Mouse (Mus musculus): ENCODE measurements around the gene Rpn2.

Gene Rpn2

DNA sequence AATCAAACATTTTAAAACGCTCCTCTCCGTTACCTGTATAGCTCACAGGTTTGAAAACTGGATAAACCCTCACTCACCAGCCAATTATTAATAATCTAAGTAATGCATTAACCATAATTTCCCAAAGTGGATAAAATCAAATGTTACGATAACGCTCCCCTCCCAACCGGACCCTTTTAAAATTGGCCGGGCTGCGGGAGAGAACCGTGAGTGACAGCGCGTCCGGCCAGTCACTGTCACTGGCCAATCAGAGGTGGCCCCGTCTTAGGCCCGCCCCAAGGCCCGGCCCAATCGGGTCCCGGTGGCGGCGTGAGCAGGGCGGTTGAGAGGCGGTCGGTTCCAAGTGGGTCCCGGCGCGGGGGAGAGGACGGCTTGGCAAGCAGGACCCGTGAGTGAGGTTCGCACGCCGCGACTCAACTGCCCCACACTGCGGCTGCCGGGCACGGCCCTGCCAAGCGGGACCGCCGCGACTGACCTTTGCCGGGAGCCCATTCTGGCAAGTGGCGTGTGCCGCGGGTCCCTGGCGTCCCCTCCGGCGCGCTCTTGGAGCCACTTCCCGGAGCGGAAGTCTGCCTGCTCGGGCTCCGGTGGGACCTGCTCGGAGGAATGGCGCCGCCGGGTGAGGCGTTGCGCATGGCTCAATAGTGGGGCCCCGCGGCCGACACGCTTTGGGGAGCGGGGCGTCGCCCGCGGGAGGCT lies at the start of gene Rpn2:
Gene Rpn2, plus strand, starts transcription at position 301 of the 699 bp plus-strand sequence.
- DNase-seq (ENCODE audit: inconsistent age in 2 of 2, low spot score in 1 of 2) = peak; percentile 97 to 99

DNA sequence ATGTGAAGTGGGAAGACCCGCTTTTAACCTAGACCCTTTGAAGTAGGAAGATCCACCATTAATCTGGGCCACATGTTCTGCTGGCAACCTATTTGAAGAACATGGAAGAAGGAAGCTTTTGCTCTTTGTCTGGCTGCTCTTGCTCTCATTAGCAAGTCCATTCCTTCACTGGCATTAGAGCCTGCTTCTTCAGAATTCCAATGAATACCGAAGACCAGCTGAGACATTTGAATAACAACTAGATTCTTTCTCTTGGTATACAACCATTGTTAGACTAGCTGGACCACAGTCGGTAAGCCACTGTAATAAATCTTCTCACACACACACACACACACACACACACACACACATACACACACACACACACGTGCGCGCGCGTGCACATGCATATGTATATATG lies 42.9 kb upstream of the Rpn2 start:
- no peak for DNase-seq (ENCODE audit: inconsistent age in 2 of 2, low spot score in 1 of 2)

GRCm38 (mm10) chr2:157245001-157245400 lies 33.8 kb upstream of the Rpn2 start:
- peak; percentile 18 to 65 for DNase-seq (ENCODE audit: inconsistent age in 2 of 2, low spot score in 1 of 2)

- DNase-seq (ENCODE audit: inconsistent age in 2 of 2, low spot score in 1 of 2) = no peak
These were observed 33.2 kb upstream of the Rpn2 start for GRCm38 (mm10) chr2:157245603-157246002.

DNA sequence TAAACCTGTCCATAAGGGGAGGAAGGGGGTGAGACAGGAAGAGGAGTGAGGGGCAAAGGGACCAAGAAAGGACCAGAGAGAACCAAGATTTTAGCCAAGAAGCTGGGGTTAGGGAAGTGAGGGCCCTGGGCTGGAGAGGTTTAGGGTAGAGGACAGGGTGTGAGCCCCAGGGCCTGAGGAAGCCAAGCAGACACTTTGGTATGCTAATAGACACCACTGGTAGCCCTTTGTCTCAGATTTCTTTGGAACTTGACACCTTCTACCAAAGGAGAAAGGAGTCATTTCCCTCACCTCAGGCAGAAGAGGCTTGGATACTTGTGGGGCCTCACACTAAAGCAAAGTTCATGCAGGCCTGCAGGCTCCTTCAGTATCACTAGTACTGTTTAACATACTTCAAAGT lies 30.7 kb upstream of the Rpn2 start:
- DNase-seq (ENCODE audit: inconsistent age in 2 of 2, low spot score in 1 of 2) = no peak

- DNase-seq (ENCODE audit: inconsistent age in 2 of 2, low spot score in 1 of 2) = peak; percentile 45 to 86
These were observed 19.1 kb upstream of the Rpn2 start for GRCm38 (mm10) chr2:157259720-157260119.

GRCm38 (mm10) chr2:157261930-157262329 lies 16.9 kb upstream of the Rpn2 start:
- no peak for DNase-seq (ENCODE audit: inconsistent age in 2 of 2, low spot score in 1 of 2)

- DNase-seq (ENCODE audit: inconsistent age in 2 of 2, low spot score in 1 of 2) = no peak
These were observed 16.3 kb upstream of the Rpn2 start for GRCm38 (mm10) chr2:157262506-157262905.

DNA sequence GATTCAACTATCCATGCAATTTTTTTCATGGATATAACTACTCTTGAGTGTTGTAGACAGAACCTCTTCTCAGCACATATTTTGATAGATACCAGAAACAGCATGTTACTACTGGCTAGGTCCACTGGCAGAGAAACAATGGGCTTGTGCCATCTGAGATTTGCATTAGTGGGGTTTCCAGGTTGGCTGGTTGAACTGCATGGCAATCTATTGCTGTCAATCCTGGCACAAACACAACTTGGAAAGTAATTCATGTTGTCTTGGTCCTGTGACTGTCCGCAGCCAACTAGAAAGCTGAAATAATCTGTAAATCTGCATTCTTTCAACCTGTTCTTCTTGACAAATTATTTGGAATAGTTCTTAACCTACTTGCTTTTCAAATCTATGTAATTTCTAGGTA lies 15.7 kb upstream of the Rpn2 start:
- no peak for DNase-seq (ENCODE audit: inconsistent age in 2 of 2, low spot score in 1 of 2)

DNA sequence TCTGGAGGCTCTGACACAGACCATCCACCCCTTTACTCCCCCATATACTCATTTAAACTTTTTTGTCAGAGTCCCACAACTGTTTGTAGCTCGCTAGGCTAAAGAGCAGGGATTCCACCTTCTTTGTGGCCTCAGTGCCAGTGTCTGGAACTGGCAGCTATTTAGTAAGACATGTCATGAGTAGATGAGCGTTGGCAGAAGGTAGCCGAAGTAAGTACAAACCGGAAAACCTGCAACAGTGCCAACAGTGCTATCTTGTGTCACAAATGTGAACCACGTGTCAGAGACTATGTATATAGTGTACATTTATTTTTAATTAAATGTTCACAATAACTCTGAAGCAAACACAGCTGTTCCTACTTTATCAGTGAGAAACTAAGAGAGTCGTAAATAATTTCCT lies 15.0 kb upstream of the Rpn2 start:
- DNase-seq (ENCODE audit: inconsistent age in 2 of 2, low spot score in 1 of 2) = no peak

- no peak for DNase-seq (ENCODE audit: inconsistent age in 2 of 2, low spot score in 1 of 2)
These were observed 591 bp downstream of the Rpn2 start, which contains the start of gene Mroh8 for GRCm38 (mm10) chr2:157279416-157279800. TSS of gene Mroh8 (minus strand) at chr2:157279549.

- DNase-seq (ENCODE audit: inconsistent age in 2 of 2, low spot score in 1 of 2) = no peak
These were observed 4.5 kb downstream of the Rpn2 start for GRCm38 (mm10) chr2:157283321-157283720.

DNA sequence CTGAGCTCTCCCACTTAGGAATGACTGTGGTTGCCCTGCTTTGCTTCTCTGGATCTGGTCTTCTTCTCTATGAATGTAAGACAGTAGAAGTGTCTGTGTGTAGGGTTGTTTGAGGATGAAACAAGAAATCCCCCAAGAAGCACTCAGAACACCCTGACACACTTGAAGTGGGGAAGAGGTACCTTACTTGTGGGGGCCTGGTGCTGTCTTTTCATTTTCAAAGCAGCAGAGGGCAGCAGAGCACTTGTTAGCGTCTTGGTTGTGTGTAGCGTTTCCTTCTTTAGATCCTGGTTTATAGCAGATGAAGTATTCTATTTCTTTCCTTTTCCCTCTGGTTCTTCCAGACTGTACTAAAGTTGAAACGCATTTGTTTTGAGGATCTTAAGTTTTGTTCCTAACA lies 8.7 kb downstream of the Rpn2 start:
- DNase-seq (ENCODE audit: inconsistent age in 2 of 2, low spot score in 1 of 2) = peak; percentile 23 to 74

DNA sequence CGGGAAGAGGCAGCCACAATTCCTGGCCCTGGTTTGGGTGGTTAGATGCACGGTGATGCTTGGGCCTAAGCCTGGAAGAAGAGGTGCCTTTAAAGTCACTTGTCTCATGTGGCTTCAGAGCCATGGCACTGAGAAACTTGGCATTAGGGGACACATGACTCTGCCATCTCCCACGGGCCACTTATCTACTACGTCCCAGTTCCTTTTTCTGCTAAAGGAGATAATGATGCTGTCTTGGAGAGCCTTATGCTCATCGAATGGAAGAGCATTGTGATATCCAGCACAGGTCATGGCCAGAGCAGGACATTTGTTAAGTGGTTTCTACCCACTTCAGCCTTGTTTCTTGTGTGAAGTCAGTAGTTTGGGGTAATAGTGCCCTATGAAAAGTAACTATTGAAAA lies 10.2 kb downstream of the Rpn2 start:
- no peak for DNase-seq (ENCODE audit: inconsistent age in 2 of 2, low spot score in 1 of 2)

GRCm38 (mm10) chr2:157292093-157292492 lies 13.3 kb downstream of the Rpn2 start:
- DNase-seq (ENCODE audit: inconsistent age in 2 of 2, low spot score in 1 of 2) = peak; percentile 61 to 85

DNA sequence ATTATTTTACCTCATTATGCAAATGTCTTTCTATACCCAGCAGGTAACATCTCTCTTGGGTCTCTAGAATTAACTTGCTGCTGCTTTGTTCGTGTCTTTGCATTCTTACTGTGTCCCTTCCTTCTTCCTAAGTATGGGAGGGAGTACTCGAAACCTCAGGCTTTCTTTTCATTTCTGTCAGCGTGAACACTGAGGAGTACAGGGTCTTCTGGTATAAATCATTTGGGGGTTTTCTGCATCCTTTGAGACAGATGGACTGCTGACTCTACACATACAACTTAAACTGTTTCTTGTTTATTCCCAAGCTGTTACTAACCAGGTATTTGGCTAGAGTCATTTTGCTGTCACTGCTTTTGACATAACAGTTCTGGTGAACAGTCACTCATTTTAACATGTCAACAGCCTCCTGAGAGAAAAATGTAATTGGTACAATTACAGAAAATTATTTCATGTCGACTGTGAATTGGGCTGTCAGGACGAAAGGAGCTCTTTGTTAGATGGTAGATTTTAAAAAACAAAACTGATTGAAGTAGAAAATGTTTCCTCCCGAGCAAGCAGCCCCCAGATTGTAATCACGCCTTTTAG lies 17.4 kb downstream of the Rpn2 start:
- no peak for DNase-seq (ENCODE audit: inconsistent age in 2 of 2, low spot score in 1 of 2)

DNA sequence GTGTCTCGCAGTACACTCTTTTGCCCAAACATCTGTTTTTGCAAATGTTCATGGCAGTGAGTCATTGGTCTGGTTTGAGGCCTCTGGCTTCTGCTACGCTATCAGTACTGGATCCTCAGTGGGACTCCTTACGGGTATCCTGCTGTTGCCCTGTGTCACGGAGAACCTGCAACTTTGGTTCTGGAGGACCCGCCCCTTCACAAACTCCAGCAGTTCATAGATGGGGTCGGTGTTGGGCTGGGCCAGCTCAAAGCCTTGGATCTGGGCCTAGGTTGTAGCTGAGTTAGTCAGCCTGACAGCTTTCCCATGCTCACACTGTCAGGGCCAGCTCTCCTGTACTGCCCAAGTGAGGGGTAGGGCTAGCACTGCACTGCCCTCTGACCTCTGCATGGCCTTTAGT lies 21.2 kb downstream of the Rpn2 start:
- no peak for DNase-seq (ENCODE audit: inconsistent age in 2 of 2, low spot score in 1 of 2)

- no peak for DNase-seq (ENCODE audit: inconsistent age in 2 of 2, low spot score in 1 of 2)
These were observed 24.3 kb downstream of the Rpn2 start for GRCm38 (mm10) chr2:157303096-157303495.

- DNase-seq (ENCODE audit: inconsistent age in 2 of 2, low spot score in 1 of 2) = no peak
These were observed 27.5 kb downstream of the Rpn2 start for GRCm38 (mm10) chr2:157306091-157307032.

DNA sequence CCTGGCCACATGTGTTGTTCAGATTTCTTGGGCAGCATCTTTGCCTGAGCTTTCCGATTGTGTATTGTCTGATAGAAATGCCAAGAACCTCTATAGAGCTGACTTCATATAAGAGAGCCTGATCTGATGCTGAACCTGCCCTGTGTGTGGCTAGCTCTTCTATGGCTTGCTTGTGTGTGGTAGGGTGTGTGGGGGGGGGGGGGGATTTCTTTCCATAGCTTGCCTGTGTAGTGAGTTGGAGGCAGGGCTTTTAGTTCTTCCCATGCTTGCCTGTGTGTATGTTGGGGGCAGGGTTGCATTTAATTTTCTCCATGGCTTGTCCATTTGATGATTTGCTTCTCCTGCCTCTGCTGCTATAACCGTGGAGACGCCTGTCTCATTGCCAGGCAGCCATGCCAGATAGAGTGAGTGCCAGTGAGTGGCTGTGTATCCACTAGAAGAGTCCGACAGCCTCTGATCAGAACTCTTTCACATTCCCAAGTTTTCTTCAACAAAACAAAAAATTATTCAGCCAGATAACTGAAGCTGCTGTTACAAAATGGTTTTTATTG lies 29.0 kb downstream of the Rpn2 start:
- DNase-seq (ENCODE audit: inconsistent age in 2 of 2, low spot score in 1 of 2) = no peak

GRCm38 (mm10) chr2:157308273-157308917 lies 29.6 kb downstream of the Rpn2 start:
- no peak for DNase-seq (ENCODE audit: inconsistent age in 2 of 2, low spot score in 1 of 2)

All from adrenal gland, adult (tissue).